Mouse (Mus musculus): Measurements from ENCODE around the gene Gabarap. TPM values are rescaled to one million over a fixed set of nuclear protein-coding genes. Genes with fewer than 3 reads are reported as not detected.
A peak's percentile ranks its signal among the peaks of the same experiment; 100 is the strongest.

The Gabarap gene
- total and polyA plus RNA-seq, 2 experiments from 2014 or later, result 209 to 548 TPM

GRCm38 (mm10) chr11:69970222-69970621 lies 20.7 kb upstream of the Gabarap start:
- TF ChIP-seq CTCF (IDR thresholded peaks at IDR 0.05; ENCODE audit: low read depth), result no peak
- ATAC-seq (no peak), DNase-seq (ENCODE audit: low spot score) (no peak)
- Histone ChIP-seq H3K27ac (no peak overlapping the region), H3K27me3 (ENCODE audit: insufficient read depth, low read length) (peaks cover 19% of the 10 kb centered on the region; the same call in 1 of the 2 replicates), H3K4me3 (ENCODE audit: low read length) (no peak overlapping the region), H3K4me1 (ENCODE audit: insufficient read depth, low read length) (peaks cover 6% of the 10 kb centered on the region; the same call in 1 of the 2 replicates), H3K9me3 (ENCODE audit: low read length) (no peaks in the 10 kb centered on the region), H3K4me2 (ENCODE audit: low read depth, low read length) (no peak overlapping the region), H3K9ac (replicated peaks; ENCODE audit: low read length) (no peak overlapping the region), H3K36me3 (ENCODE audit: insufficient read depth, low read length) (peaks cover 44% of the 10 kb centered on the region)
- 93% methylated on average over 6 of the region's 6 CpGs for WGBS

- peaks cover 44% of the 10 kb centered on the region for H3K36me3 ChIP-seq (ENCODE audit: insufficient read depth, low read length)
- 77% methylated on average over 3 of the region's 3 CpGs for WGBS
- ATAC-seq (no peak), DNase-seq (ENCODE audit: low spot score) (no peak)
- H3K27ac ChIP-seq, result no peak overlapping the region
- H3K4me1 ChIP-seq (ENCODE audit: insufficient read depth, low read length), result peaks cover 6% of the 10 kb centered on the region; the same call in 1 of the 2 replicates
- no peak overlapping the region for H3K4me2 ChIP-seq (ENCODE audit: low read depth, low read length)
- no peaks in the 10 kb centered on the region for H3K9me3 ChIP-seq (ENCODE audit: low read length)
- H3K27me3 ChIP-seq (ENCODE audit: insufficient read depth, low read length), result 0 out of 2 replicates have a peak, but pooled peaks cover 16% of the 10 kb centered on the region
- no peak overlapping the region for H3K4me3 ChIP-seq (ENCODE audit: low read length)
- no peak overlapping the region for H3K9ac ChIP-seq (replicated peaks; ENCODE audit: low read length)
- no peak for TF ChIP-seq CTCF (IDR thresholded peaks at IDR 0.05; ENCODE audit: low read depth)
Observed at GRCm38 (mm10) chr11:69970775-69971174, 20.2 kb upstream of the Gabarap start.

- DNase-seq (ENCODE audit: low spot score) (no peak), ATAC-seq (no peak)
- no peak overlapping the region for H3K27ac ChIP-seq
- peaks cover 34% of the 10 kb centered on the region for H3K36me3 ChIP-seq (ENCODE audit: insufficient read depth, low read length)
- H3K27me3 ChIP-seq (ENCODE audit: insufficient read depth, low read length), result no peaks in the 10 kb centered on the region
- no peaks in the 10 kb centered on the region for H3K4me1 ChIP-seq (ENCODE audit: insufficient read depth, low read length)
- H3K9ac ChIP-seq (replicated peaks; ENCODE audit: low read length), result no peak overlapping the region
- no peak overlapping the region for H3K4me2 ChIP-seq (ENCODE audit: low read depth, low read length)
- WGBS, result 91% methylated on average over 2 of the region's 2 CpGs
- no peaks in the 10 kb centered on the region for H3K9me3 ChIP-seq (ENCODE audit: low read length)
- no peak for TF ChIP-seq CTCF (IDR thresholded peaks at IDR 0.05; ENCODE audit: low read depth)
- H3K4me3 ChIP-seq (ENCODE audit: low read length), result no peak overlapping the region
Observed at GRCm38 (mm10) chr11:69974907-69975306, 16.0 kb upstream of the Gabarap start.

- ATAC-seq (no peak), DNase-seq (ENCODE audit: low spot score) (no peak)
- Histone ChIP-seq H3K4me2 (ENCODE audit: low read depth, low read length) (no peak overlapping the region), H3K4me1 (ENCODE audit: insufficient read depth, low read length) (no peaks in the 10 kb centered on the region), H3K27me3 (ENCODE audit: insufficient read depth, low read length) (no peaks in the 10 kb centered on the region), H3K4me3 (ENCODE audit: low read length) (no peak overlapping the region), H3K36me3 (ENCODE audit: insufficient read depth, low read length) (peaks cover 25% of the 10 kb centered on the region), H3K9me3 (ENCODE audit: low read length) (no peaks in the 10 kb centered on the region), H3K27ac (no peak overlapping the region), H3K9ac (replicated peaks; ENCODE audit: low read length) (no peak overlapping the region)
- 85% methylated on average over 4 of the region's 4 CpGs for WGBS
- no peak for TF ChIP-seq CTCF (IDR thresholded peaks at IDR 0.05; ENCODE audit: low read depth)
Observed at GRCm38 (mm10) chr11:69976271-69976670, 14.7 kb upstream of the Gabarap start.

- Histone ChIP-seq H3K36me3 (ENCODE audit: insufficient read depth, low read length) (peaks cover 14% of the 10 kb centered on the region; the same call in 1 of the 2 replicates), H3K9ac (replicated peaks; ENCODE audit: low read length) (peak overlapping the region; percentile 92), H3K27ac (peak overlapping the region; percentile 99), H3K4me2 (ENCODE audit: low read depth, low read length) (peak overlapping the region; percentile 91), H3K9me3 (ENCODE audit: low read length) (no peaks in the 10 kb centered on the region), H3K27me3 (ENCODE audit: insufficient read depth, low read length) (no peaks in the 10 kb centered on the region), H3K4me1 (ENCODE audit: insufficient read depth, low read length) (peaks cover 13% of the 10 kb centered on the region), H3K4me3 (ENCODE audit: low read length) (peak overlapping the region; percentile 86)
- no peak for DNase-seq (ENCODE audit: low spot score)
- TF ChIP-seq CTCF (IDR thresholded peaks at IDR 0.05; ENCODE audit: low read depth), result no peak
- ATAC-seq, result no peak
- 4% methylated on average over 16 of the region's 16 CpGs for WGBS
Observed at GRCm38 (mm10) chr11:69979827-69980195, 11.1 kb upstream of the Gabarap start.

- peak overlapping the region; percentile 99 for H3K27ac ChIP-seq
- 0% methylated on average over 45 of the region's 60 CpGs for WGBS
- H3K4me3 ChIP-seq (ENCODE audit: low read length), result peak overlapping the region; percentile 86
Observed at GRCm38 (mm10) chr11:69980196-69981140, 10.5 kb upstream of the Gabarap start.

More at GRCm38 (mm10) chr11:69980196-69981140, 10.5 kb upstream of the Gabarap start:
- ATAC-seq (peak; percentile 97), DNase-seq (ENCODE audit: low spot score) (peak; percentile 98)
- TF ChIP-seq CTCF (IDR thresholded peaks at IDR 0.05; ENCODE audit: low read depth), result no peak
- Histone ChIP-seq H3K4me1 (ENCODE audit: insufficient read depth, low read length) (peaks cover 13% of the 10 kb centered on the region), H3K4me2 (ENCODE audit: low read depth, low read length) (peak overlapping the region; percentile 91), H3K9me3 (ENCODE audit: low read length) (no peaks in the 10 kb centered on the region), H3K9ac (replicated peaks; ENCODE audit: low read length) (peak overlapping the region; percentile 92), H3K27me3 (ENCODE audit: insufficient read depth, low read length) (no peaks in the 10 kb centered on the region), H3K36me3 (ENCODE audit: insufficient read depth, low read length) (peaks cover 18% of the 10 kb centered on the region)

Data from hindbrain, postnatal 0 days (tissue).